Mouse (Mus musculus): ENCODE measurements around the gene Zfp523. TPM values are rescaled to one million over a fixed set of nuclear protein-coding genes. Genes with fewer than 3 reads are reported as not detected.

The Zfp523 gene
- polyA plus RNA-seq, 2 experiments, result 4.3 to 6.1 TPM

DNA sequence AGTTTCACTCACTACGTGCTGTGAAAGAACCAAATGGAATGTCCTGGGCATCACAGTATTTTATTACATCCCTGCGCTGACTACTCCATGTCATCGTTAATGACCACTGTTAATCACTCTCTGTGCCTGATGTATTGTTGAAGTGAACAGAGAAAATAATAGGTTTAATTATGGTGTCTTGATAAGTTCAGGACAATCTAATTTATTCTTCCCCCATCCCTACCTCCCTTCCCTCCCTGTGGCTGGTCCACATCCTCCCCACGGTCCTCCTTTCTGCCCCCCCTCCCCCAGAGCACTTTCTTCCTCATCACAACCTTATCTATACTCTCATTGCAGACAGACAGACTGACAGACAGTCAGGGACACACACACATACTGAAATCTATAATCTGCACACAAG is 77.9 kb downstream of the Zfp523 start:
- Histone ChIP-seq H3K36me3 (replicated peaks; ENCODE audit: control insufficient read depth, insufficient read depth, low read depth) (no peaks in the 10 kb centered on the region), H3K27me3 (ENCODE audit: control insufficient read depth, insufficient read depth, low read length) (no peaks in the 10 kb centered on the region), H3K9ac (replicated peaks) (no peak overlapping the region), H3K4me1 (replicated peaks; ENCODE audit: control insufficient read depth in 2 of 2, insufficient read depth in 2 of 2, low read length in 1 of 2) (peaks cover 0 to 18% of the 10 kb centered on the region in 2 experiments; a peak in 2 of 4 replicates), H3K4me2 (ENCODE audit: low read depth) (no peak overlapping the region), H3K27ac (no peak overlapping the region), H3K4me3 (ENCODE audit: insufficient read depth in 1 of 2, low read depth in 2 of 2, low read length in 2 of 2) (no peak overlapping the region), H3K9me3 (ENCODE audit: control insufficient read depth, low read length) (no peaks in the 10 kb centered on the region)
- ATAC-seq (ENCODE audit: insufficient read depth), result no peak
- TF ChIP-seq EP300 (IDR thresholded peaks at IDR 0.05; ENCODE audit: low read depth), result no peak
- TF ChIP-seq CTCF (IDR thresholded peaks at IDR 0.05; ENCODE audit: low read depth), result no peak
- DNase-seq (ENCODE audit: low read depth in 3 of 3, low spot score in 3 of 3), result no peak
- 55% methylated on average over 4 of the region's 4 CpGs for WGBS (ENCODE audit: insufficient replicate concordance)

Other genes with a start within 250 kb of the Zfp523 start
- gene Tcp11, start 96.5 kb upstream of the Zfp523 start, polyA plus RNA-seq (2012; rRNA removed), result 0.14 and 0.16 TPM in 2 replicates
- 0.13 TPM in 1 of 2 replicates, not detected in the other for gene Tcp11, start 96.5 kb upstream of the Zfp523 start, polyA plus RNA-seq (2014; fragmentation: Nextera tagmentation; extraction: Ambion mirVana)
- 0.30 and 0.33 TPM in 2 replicates for gene Scube3, start 35.0 kb upstream of the Zfp523 start, polyA plus RNA-seq (2012; rRNA removed)
- gene Scube3, start 35.0 kb upstream of the Zfp523 start, polyA plus RNA-seq (2014; fragmentation: Nextera tagmentation; extraction: Ambion mirVana), result 0.16 and 0.23 TPM in 2 replicates
- gene Def6, start 30.6 kb downstream of the Zfp523 start, polyA plus RNA-seq (2012; rRNA removed), result 6.6 and 10.4 TPM in 2 replicates
- gene Def6, start 30.6 kb downstream of the Zfp523 start, polyA plus RNA-seq (2014; fragmentation: Nextera tagmentation; extraction: Ambion mirVana), result 5.5 and 5.7 TPM in 2 replicates
- 5.6 and 6.5 TPM in 2 replicates for gene Ppard, start 55.6 kb downstream of the Zfp523 start, polyA plus RNA-seq (2012; rRNA removed)
- 0.76 and 0.92 TPM in 2 replicates for gene Ppard, start 55.6 kb downstream of the Zfp523 start, polyA plus RNA-seq (2014; fragmentation: Nextera tagmentation; extraction: Ambion mirVana)
- 4.5 and 5.5 TPM in 2 replicates for gene Fance, start 136.4 kb downstream of the Zfp523 start, polyA plus RNA-seq (2012; rRNA removed)
- 9.4 and 10.4 TPM in 2 replicates for gene Fance, start 136.4 kb downstream of the Zfp523 start, polyA plus RNA-seq (2014; fragmentation: Nextera tagmentation; extraction: Ambion mirVana)
- gene Rpl10a, start 151.3 kb downstream of the Zfp523 start, polyA plus RNA-seq (2012; rRNA removed), result 1,169 and 1,992 TPM in 2 replicates
- gene Rpl10a, start 151.3 kb downstream of the Zfp523 start, polyA plus RNA-seq (2014; fragmentation: Nextera tagmentation; extraction: Ambion mirVana), result 506 and 510 TPM in 2 replicates
- gene Tead3, start 173.7 kb downstream of the Zfp523 start, polyA plus RNA-seq (2012; rRNA removed), result 2.0 and 2.2 TPM in 2 replicates
- 0.52 and 0.63 TPM in 2 replicates for gene Tead3, start 173.7 kb downstream of the Zfp523 start, polyA plus RNA-seq (2014; fragmentation: Nextera tagmentation; extraction: Ambion mirVana)
- 0.12 and 0.26 TPM in 2 replicates for gene Tulp1, start 188.1 kb downstream of the Zfp523 start, polyA plus RNA-seq (2012; rRNA removed)
- 0.28 and 0.42 TPM in 2 replicates for gene Tulp1, start 188.1 kb downstream of the Zfp523 start, polyA plus RNA-seq (2014; fragmentation: Nextera tagmentation; extraction: Ambion mirVana)

All from liver, embryonic 14.5 days (tissue).